Mouse (Mus musculus): ENCODE results near the gene Zbtb17.

- TF ChIP-seq POLR2A (IDR thresholded peaks at IDR 0.05; ENCODE audit: insufficient read depth, low read depth, low read length) = no peak
- no peak for TF ChIP-seq CTCF (IDR thresholded peaks at IDR 0.05; ENCODE audit: insufficient read depth, low read depth, low read length)
Measured at GRCm38 (mm10) chr4:141446211-141446610, 1.8 kb downstream of the Zbtb17 start.

All from olfactory bulb, adult 2 months (tissue).